Mouse (Mus musculus) bone marrow, adult 2 months (tissue): ENCODE data around the gene Lmo7.

Experiments
- CTCF ChIP-seq: fragments of 200-500 bp; IDR thresholded peaks from 2 replicates; pipeline ENCODE4 v1.5.1; 2011; ENCODE audit warnings: low read length, control low read depth; ENCODE audit not compliant: control insufficient read depth, insufficient read depth
- POLR2A ChIP-seq: fragments of 200-500 bp; IDR thresholded peaks from 2 replicates; pipeline ENCODE4 v1.6.1; 2011; ENCODE audit warnings: low read depth, mild to moderate bottlenecking, control low read depth, low read length, borderline replicate concordance; ENCODE audit not compliant: control insufficient read depth

DNA sequence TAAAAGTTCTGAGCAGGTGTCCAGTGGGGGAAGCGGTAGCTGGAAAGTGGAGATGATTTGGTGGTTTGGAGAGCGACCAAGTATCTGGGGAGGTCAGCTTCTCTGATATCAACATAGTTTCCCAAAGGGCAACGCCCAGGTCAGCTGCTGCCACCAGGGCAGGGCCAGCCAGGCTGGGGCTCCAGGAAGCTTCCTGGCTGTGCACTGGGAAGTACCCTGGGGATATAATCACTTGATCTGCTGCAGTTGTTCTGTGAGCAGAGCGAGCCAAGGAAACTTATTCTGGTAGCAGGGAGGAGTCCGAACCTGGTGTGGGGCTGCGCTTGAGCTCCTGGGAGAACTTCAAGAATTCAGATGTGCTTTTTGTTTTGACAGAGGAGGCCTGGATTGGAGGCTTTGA lies 139.4 kb downstream of the Lmo7 start:
- TF ChIP-seq POLR2A, result no peak
- no peak for TF ChIP-seq CTCF
